Comparison of ENCODE assay signal across 19 mouse cellular contexts in genomic region chr12:80098825-80099224, GRCm38 (mm10). TPM values are rescaled to one million over a fixed set of nuclear protein-coding genes. Genes with fewer than 3 reads are reported as not detected.
DNase-seq lines count a peak whose midpoint lies in the region; ATAC-seq lines count a peak whose summit lies in the region.
"Had no signal": no experiment of that assay in that cellular context is flagged by ENCODE, and none has a peak within 500 bp of the region (broad histone marks: within the 10 kb centered on the region; RNA-seq: fewer than 3 reads in every experiment).

No protein-coding gene starts in this region.

- H3K4me3 ChIP-seq in lung, embryonic 16.5 days (ENCODE audit: low read length): no peak overlapping the region
- H3K4me3 ChIP-seq in limb, embryonic 15.5 days: no peak overlapping the region
- no peak overlapping the region for H3K4me3 ChIP-seq in heart, embryonic 11.5 days (ENCODE audit: low read depth, low read length)
- no peak overlapping the region for H3K4me3 ChIP-seq in forebrain, embryonic 14.5 days (ENCODE audit: low read depth, low read length)
- H3K4me3 ChIP-seq: embryonic facial prominence, embryonic 12.5 days; gastrocnemius, adult 2 months; hindbrain, embryonic 13.5 days had no signal

- H3K27me3 ChIP-seq in lung, embryonic 16.5 days (ENCODE audit: control insufficient read depth, insufficient read depth, low read depth, low read length): no peaks in the 10 kb centered on the region
- H3K27me3 ChIP-seq in limb, embryonic 15.5 days: no peaks in the 10 kb centered on the region
- no peaks in the 10 kb centered on the region for H3K27me3 ChIP-seq in heart, embryonic 11.5 days (ENCODE audit: control insufficient read depth, insufficient read depth, low read length)
- H3K27me3 ChIP-seq in forebrain, embryonic 14.5 days (replicated peaks; ENCODE audit: control insufficient read depth, insufficient read depth, low read length): no peaks in the 10 kb centered on the region
- H3K27me3 ChIP-seq: embryonic facial prominence, embryonic 12.5 days; hindbrain, embryonic 13.5 days had no signal

- no peaks in the 10 kb centered on the region for H3K36me3 ChIP-seq in lung, embryonic 16.5 days (ENCODE audit: control insufficient read depth, insufficient read depth, low read length)
- no peaks in the 10 kb centered on the region for H3K36me3 ChIP-seq in limb, embryonic 15.5 days
- H3K36me3 ChIP-seq in heart, embryonic 11.5 days (ENCODE audit: control insufficient read depth, insufficient read depth, low read length): no peaks in the 10 kb centered on the region
- H3K36me3 ChIP-seq in forebrain, embryonic 14.5 days (ENCODE audit: control insufficient read depth, insufficient read depth, low read length): no peaks in the 10 kb centered on the region
- H3K36me3 ChIP-seq: embryonic facial prominence, embryonic 12.5 days; hindbrain, embryonic 13.5 days had no signal

- peak overlapping the region; percentile 76 for H3K27ac ChIP-seq in lung, embryonic 16.5 days (ENCODE audit: low read length)
- H3K27ac ChIP-seq in limb, embryonic 15.5 days: peak overlapping the region; percentile 65
- no peak overlapping the region for H3K27ac ChIP-seq in heart, embryonic 11.5 days (ENCODE audit: low read depth, low read length)
- H3K27ac ChIP-seq in forebrain, embryonic 14.5 days (ENCODE audit: low read depth, low read length): no peak overlapping the region
- H3K27ac ChIP-seq: embryonic facial prominence, embryonic 12.5 days; gastrocnemius, adult 2 months; hindbrain, embryonic 13.5 days had no signal

- no peak for ATAC-seq in lung, embryonic 16.5 days (ENCODE audit: low read depth)
- no peak for ATAC-seq in limb, embryonic 15.5 days (ENCODE audit: insufficient number of reproducible peaks, low FRiP score, low TSS enrichment, low read depth)
- ATAC-seq in heart, embryonic 11.5 days (replicated peaks; ENCODE audit: insufficient number of reproducible peaks, low FRiP score, low TSS enrichment): no peak
- no peak for ATAC-seq in forebrain, embryonic 14.5 days
- ATAC-seq: activated CD4-positive, CD25-positive, alpha-beta regulatory T cell, adult 4 months had no signal

- no peak overlapping the region for H3K4me2 ChIP-seq in lung, embryonic 16.5 days (ENCODE audit: low read depth, low read length)
- H3K4me2 ChIP-seq in limb, embryonic 15.5 days: no peak overlapping the region
- H3K4me2 ChIP-seq in heart, embryonic 11.5 days: no peak overlapping the region
- no peak overlapping the region for H3K4me2 ChIP-seq in forebrain, embryonic 14.5 days (ENCODE audit: low read length)
- H3K4me2 ChIP-seq: embryonic facial prominence, embryonic 12.5 days; hindbrain, embryonic 13.5 days had no signal

- H3K9me3 ChIP-seq in lung, embryonic 16.5 days (ENCODE audit: control insufficient read depth, low read length): no peaks in the 10 kb centered on the region
- no peaks in the 10 kb centered on the region for H3K9me3 ChIP-seq in limb, embryonic 15.5 days
- H3K9me3 ChIP-seq in heart, embryonic 11.5 days (replicated peaks; ENCODE audit: control insufficient read depth, low read length): no peaks in the 10 kb centered on the region
- H3K9me3 ChIP-seq in forebrain, embryonic 14.5 days (replicated peaks; ENCODE audit: control insufficient read depth, low read length): no peaks in the 10 kb centered on the region
- H3K9me3 ChIP-seq: embryonic facial prominence, embryonic 12.5 days; hindbrain, embryonic 13.5 days had no signal

- 73% methylated on average over 1 of the region's 1 CpGs for WGBS in lung, embryonic 16.5 days
- 76% methylated on average over 1 of the region's 1 CpGs for WGBS in limb, embryonic 15.5 days
- 68% methylated on average over 1 of the region's 1 CpGs for WGBS in heart, embryonic 11.5 days (ENCODE audit: insufficient replicate concordance)
- WGBS in forebrain, embryonic 14.5 days: 87% methylated on average over 1 of the region's 1 CpGs

- no peak overlapping the region for H3K9ac ChIP-seq in lung, embryonic 16.5 days (ENCODE audit: low read length)
- H3K9ac ChIP-seq in limb, embryonic 15.5 days: no peak overlapping the region
- no peak overlapping the region for H3K9ac ChIP-seq in heart, embryonic 11.5 days (ENCODE audit: low read depth, low read length)
- no peak overlapping the region for H3K9ac ChIP-seq in forebrain, embryonic 14.5 days (ENCODE audit: low read length)
- H3K9ac ChIP-seq: embryonic facial prominence, embryonic 12.5 days; hindbrain, embryonic 13.5 days had no signal

- H3K4me1 ChIP-seq in lung, embryonic 16.5 days (replicated peaks; ENCODE audit: control insufficient read depth, insufficient read depth, low read length): peaks cover 14% of the 10 kb centered on the region; the same call in 1 of the 2 replicates
- peaks cover 24% of the 10 kb centered on the region for H3K4me1 ChIP-seq in limb, embryonic 15.5 days
- peaks cover 11% of the 10 kb centered on the region; the same call in 1 of the 2 replicates for H3K4me1 ChIP-seq in heart, embryonic 11.5 days (ENCODE audit: control insufficient read depth, insufficient read depth, low read length)
- no peaks in the 10 kb centered on the region for H3K4me1 ChIP-seq in forebrain, embryonic 14.5 days (ENCODE audit: control insufficient read depth, insufficient read depth, low read length)
- H3K4me1 ChIP-seq: hindbrain, embryonic 13.5 days had no signal

- peak; percentile 32 to 45 for DNase-seq in adrenal gland, postnatal 36 days
- no peak for DNase-seq in adrenal gland, postnatal 4 days (ENCODE audit: low spot score in 2 of 2)
- DNase-seq in lung, postnatal 4 days: no peak
- no peak for DNase-seq in forebrain, embryonic 14.5 days (ENCODE audit: low spot score)
- DNase-seq: B cell, adult 2 months; cerebellum, adult 8-10 months; gastrocnemius, adult 2 months; heart, adult 11 months; heart, postnatal 10 days; kidney, adult 11 months; kidney, postnatal 36 days; layer of hippocampus, adult 9-11 months; thymus, postnatal 25 days had no signal

RNA-seq across cellular contexts. Expression of gene Zfp36l1, which starts 14.0 kb away (rescaled TPM):
- 100 to 1,000 TPM; 230 to 283 TPM for total RNA-seq in adrenal gland, postnatal 36 days (2021)
- total RNA-seq in adrenal gland, postnatal 4 days (2021): 100 to 1,000 TPM; 264 to 275 TPM
- 131 and 152 TPM in 2 replicates for polyA plus RNA-seq in lung, embryonic 16.5 days (2015; fragmentation: Nextera tagmentation; extraction: Ambion mirVana)
- 147 and 148 TPM in 2 replicates for polyA plus RNA-seq in limb, embryonic 15.5 days (2015; fragmentation: Nextera tagmentation; extraction: Ambion mirVana)
- polyA plus RNA-seq in heart, embryonic 11.5 days (2014; fragmentation: Nextera tagmentation; extraction: Ambion mirVana): 133 and 144 TPM in 2 replicates
- polyA plus RNA-seq in forebrain, embryonic 14.5 days (2014; fragmentation: Nextera tagmentation; extraction: Ambion mirVana): 39.7 and 45.5 TPM in 2 replicates

Comparison
In these comparisons a context has a peak if more than half of its experiments do, and no peak if none do; other contexts are left out.
1. DNase-seq: peak in adrenal gland, postnatal 36 days (2 of 2); none in adrenal gland, postnatal 4 days (0 of 2), lung, postnatal 4 days (0 of 2) and forebrain, embryonic 14.5 days (single experiment).
2. H3K27ac ChIP-seq: peak in lung, embryonic 16.5 days (single experiment) and limb, embryonic 15.5 days (single experiment); none in heart, embryonic 11.5 days (single experiment) and forebrain, embryonic 14.5 days (single experiment).